Comparison of ENCODE assay signal across 26 mouse cellular contexts in the genomic region with DNA sequence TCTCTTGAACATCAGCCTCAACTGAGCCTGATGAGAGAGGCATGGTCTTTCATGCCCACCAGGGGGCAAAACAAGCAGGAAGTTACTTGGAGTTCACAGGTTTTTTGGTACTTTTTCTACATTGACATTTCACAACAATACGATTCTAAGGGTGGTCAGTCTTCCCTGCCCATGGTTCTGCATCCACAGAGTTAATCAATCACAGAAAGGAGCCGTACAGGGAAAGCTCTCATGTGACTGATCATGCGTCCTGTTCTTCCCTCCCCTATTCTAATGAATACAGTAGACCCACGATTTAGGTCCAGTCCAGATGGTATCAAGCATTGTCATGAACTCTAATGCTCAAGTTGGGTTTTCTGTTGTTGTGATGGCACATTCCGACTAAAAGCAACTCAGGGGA.
DNase-seq lines count a peak whose midpoint lies in the region; ATAC-seq and TF ChIP-seq lines count a peak whose summit lies in the region.
"Had no signal": no experiment of that assay in that cellular context is flagged by ENCODE, and none has a peak within 500 bp of the region (broad histone marks: within the 10 kb centered on the region; RNA-seq: fewer than 3 reads in every experiment).

No protein-coding gene starts in this region.

- H3K4me2 ChIP-seq in kidney, embryonic 15.5 days, result no peak overlapping the region
- no peak overlapping the region for H3K4me2 ChIP-seq in lung, embryonic 14.5 days
- no peak overlapping the region for H3K4me2 ChIP-seq in stomach, postnatal 0 days (replicated peaks; ENCODE audit: low read depth)
- H3K4me2 ChIP-seq: embryonic facial prominence, embryonic 12.5 days; embryonic facial prominence, embryonic 15.5 days; heart, embryonic 13.5 days; hindbrain, embryonic 12.5 days; hindbrain, embryonic 15.5 days had no signal

- peak; percentile 43 for TF ChIP-seq CTCF in lung, embryonic 14.5 days (IDR thresholded peaks at IDR 0.05; ENCODE audit: low read depth)
- TF ChIP-seq CTCF in stomach, postnatal 0 days (IDR thresholded peaks at IDR 0.05; ENCODE audit: low read depth), result peak; percentile 29; the same call in 1 of the 2 replicates

- H3K27ac ChIP-seq in kidney, embryonic 15.5 days, result no peak overlapping the region
- H3K27ac ChIP-seq in lung, embryonic 14.5 days (ENCODE audit: low read depth), result no peak overlapping the region
- H3K27ac ChIP-seq in stomach, postnatal 0 days (replicated peaks), result no peak overlapping the region
- H3K27ac ChIP-seq: embryonic facial prominence, embryonic 12.5 days; embryonic facial prominence, embryonic 15.5 days; gastrocnemius, adult 2 months; heart, embryonic 10.5 days; heart, embryonic 13.5 days; hindbrain, embryonic 12.5 days; hindbrain, embryonic 15.5 days had no signal

- DNase-seq in kidney, postnatal 4 days, result no peak
- no peak for DNase-seq in lung, embryonic 14.5 days
- no peak for DNase-seq in lung, postnatal 36 days
- DNase-seq in ES-CJ7 (ENCODE audit: low read depth, low spot score), result peak; percentile 5
- no peak for DNase-seq in stomach, postnatal 0 days (ENCODE audit: low spot score)
- DNase-seq in cerebellum, adult 11 months, result no peak
- DNase-seq: adrenal gland, adult 8-10 months; adrenal gland, postnatal 25 days; cerebellum, adult 18-20 months; cerebellum, adult 9-10 months; cerebellum, postnatal 14 days; forebrain, postnatal 0 days; gastrocnemius, adult 2 months; gastrocnemius, postnatal 14 days; heart, adult 18-20 months; heart, postnatal 14 days had no signal

- H3K4me3 ChIP-seq in kidney, embryonic 15.5 days (replicated peaks), result no peak overlapping the region
- no peak overlapping the region for H3K4me3 ChIP-seq in lung, embryonic 14.5 days (ENCODE audit: low read depth, low read length)
- H3K4me3 ChIP-seq in stomach, postnatal 0 days (ENCODE audit: low read depth, low read length), result no peak overlapping the region
- H3K4me3 ChIP-seq: embryonic facial prominence, embryonic 12.5 days; embryonic facial prominence, embryonic 15.5 days; gastrocnemius, adult 2 months; heart, embryonic 10.5 days; heart, embryonic 13.5 days; hindbrain, embryonic 12.5 days; hindbrain, embryonic 15.5 days had no signal

- H3K36me3 ChIP-seq in kidney, embryonic 15.5 days, result no peaks in the 10 kb centered on the region
- H3K36me3 ChIP-seq in lung, embryonic 14.5 days (ENCODE audit: insufficient read depth), result no peaks in the 10 kb centered on the region
- H3K36me3 ChIP-seq in stomach, postnatal 0 days (ENCODE audit: control insufficient read depth, insufficient read depth, low read length), result no peaks in the 10 kb centered on the region
- H3K36me3 ChIP-seq: embryonic facial prominence, embryonic 12.5 days; embryonic facial prominence, embryonic 15.5 days; G1E; heart, embryonic 10.5 days; heart, embryonic 13.5 days; hindbrain, embryonic 12.5 days; hindbrain, embryonic 15.5 days had no signal

- no peak overlapping the region for H3K9ac ChIP-seq in kidney, embryonic 15.5 days
- no peak overlapping the region for H3K9ac ChIP-seq in lung, embryonic 14.5 days
- no peak overlapping the region for H3K9ac ChIP-seq in stomach, postnatal 0 days (ENCODE audit: low read length)
- H3K9ac ChIP-seq: embryonic facial prominence, embryonic 12.5 days; embryonic facial prominence, embryonic 15.5 days; forebrain, postnatal 0 days; heart, embryonic 13.5 days; hindbrain, embryonic 12.5 days; hindbrain, embryonic 15.5 days had no signal

- 64% methylated on average over 5 of the region's 5 CpGs for WGBS in kidney, embryonic 15.5 days
- WGBS in lung, embryonic 14.5 days, result 74% methylated on average over 5 of the region's 5 CpGs
- 70% methylated on average over 5 of the region's 5 CpGs for WGBS in stomach, postnatal 0 days

- H3K27me3 ChIP-seq in kidney, embryonic 15.5 days, result no peaks in the 10 kb centered on the region
- no peaks in the 10 kb centered on the region for H3K27me3 ChIP-seq in lung, embryonic 14.5 days (ENCODE audit: insufficient read depth, low read length)
- H3K27me3 ChIP-seq in stomach, postnatal 0 days (ENCODE audit: control insufficient read depth, insufficient read depth, low read length), result no peaks in the 10 kb centered on the region
- H3K27me3 ChIP-seq: embryonic facial prominence, embryonic 12.5 days; embryonic facial prominence, embryonic 15.5 days; heart, embryonic 13.5 days; hindbrain, embryonic 12.5 days; hindbrain, embryonic 15.5 days had no signal

- H3K4me1 ChIP-seq in kidney, embryonic 15.5 days, result no peaks in the 10 kb centered on the region
- H3K4me1 ChIP-seq in lung, embryonic 14.5 days (ENCODE audit: insufficient read depth), result no peaks in the 10 kb centered on the region
- no peaks in the 10 kb centered on the region for H3K4me1 ChIP-seq in stomach, postnatal 0 days (replicated peaks; ENCODE audit: control insufficient read depth, insufficient read depth)
- H3K4me1 ChIP-seq: embryonic facial prominence, embryonic 12.5 days; embryonic facial prominence, embryonic 15.5 days; heart, embryonic 10.5 days; heart, embryonic 13.5 days; hindbrain, embryonic 12.5 days; hindbrain, embryonic 15.5 days had no signal

- 0 out of 2 replicates have a peak, but pooled peaks have one; percentile 46 for ATAC-seq in kidney, embryonic 15.5 days (replicated peaks; ENCODE audit: low FRiP score)
- ATAC-seq in lung, embryonic 14.5 days (ENCODE audit: insufficient read depth), result no peak
- ATAC-seq in stomach, postnatal 0 days (ENCODE audit: low FRiP score, low TSS enrichment), result no peak
- ATAC-seq: CD4-positive, CD25-positive, alpha-beta regulatory T cell, adult 4 months; forebrain, embryonic 14.5 days; forebrain, postnatal 0 days had no signal

- H3K9me3 ChIP-seq in kidney, embryonic 15.5 days (replicated peaks), result no peaks in the 10 kb centered on the region
- no peaks in the 10 kb centered on the region for H3K9me3 ChIP-seq in lung, embryonic 14.5 days (ENCODE audit: low read depth, low read length)
- H3K9me3 ChIP-seq in stomach, postnatal 0 days (ENCODE audit: control insufficient read depth, low read length), result no peaks in the 10 kb centered on the region
- H3K9me3 ChIP-seq: embryonic facial prominence, embryonic 12.5 days; embryonic facial prominence, embryonic 15.5 days; heart, embryonic 10.5 days; heart, embryonic 13.5 days; hindbrain, embryonic 12.5 days; hindbrain, embryonic 15.5 days had no signal

- TF ChIP-seq EP300 in stomach, postnatal 0 days (optimal IDR thresholded peaks at IDR 0.05), result no peak
